Mouse (Mus musculus): ENCODE data around the gene Ilf3.

DNA sequence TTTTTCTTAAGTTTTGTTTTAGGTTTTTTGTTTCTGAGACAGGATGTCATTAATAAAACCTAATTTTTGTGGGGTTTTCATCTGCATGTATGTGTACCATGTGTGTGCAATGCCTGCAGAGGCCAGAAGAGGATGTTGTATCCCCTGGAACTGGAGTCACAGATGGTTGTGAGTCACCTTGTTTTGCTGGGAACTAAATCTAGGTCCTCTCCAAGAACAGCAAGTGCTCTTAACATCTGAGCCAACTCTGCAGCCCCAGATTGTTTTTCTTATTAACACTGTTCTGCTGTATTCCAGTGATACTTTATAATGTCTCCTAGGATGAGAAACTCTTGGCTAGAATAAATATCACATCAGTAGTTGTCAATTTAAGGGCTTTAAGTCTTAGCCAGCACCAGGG lies 13.2 kb downstream of the Ilf3 start:
- TF ChIP-seq CTCF (IDR thresholded peaks at IDR 0.05; ENCODE audit: borderline replicate concordance, insufficient read depth, low read depth, low read length) (no peak), POLR2A (IDR thresholded peaks at IDR 0.05; ENCODE audit: borderline replicate concordance, insufficient read depth, low read length) (no peak)
